In genomic region chr7:20009987-20010386, GRCm38 (mm10) we compare ENCODE assay signal across 27 mouse cellular contexts. TPM values are rescaled to one million over a fixed set of nuclear protein-coding genes. Genes with fewer than 3 reads are reported as not detected.
DNase-seq lines count a peak whose midpoint lies in the region; ATAC-seq and TF ChIP-seq lines count a peak whose summit lies in the region.
"Had no signal": no experiment of that assay in that cellular context is flagged by ENCODE, and none has a peak within 500 bp of the region (broad histone marks: within the 10 kb centered on the region; RNA-seq: fewer than 3 reads in every experiment).

No protein-coding gene starts in this region.

- H3K4me2 ChIP-seq in CH12.LX (ENCODE audit: insufficient read depth, low read depth, poor library complexity, severe bottlenecking), result no peak overlapping the region
- H3K4me2 ChIP-seq: embryonic facial prominence, embryonic 12.5 days; forebrain, embryonic 12.5 days had no signal

- no peak for TF ChIP-seq RAD21 in CH12.LX (IDR thresholded peaks at IDR 0.05; ENCODE audit: low read depth, low read length)
- no peak for TF ChIP-seq RAD21 in MEL (IDR thresholded peaks at IDR 0.05; ENCODE audit: low read depth, low read length)

- DNase-seq in 416B (ENCODE audit: low read depth) (peak; percentile 4), CH12.LX (ENCODE audit: extremely low read depth) (no peak), MEL (ENCODE audit: low read depth, low spot score) (no peak)
- no peak for DNase-seq in cerebellum, adult 18-20 months
- DNase-seq: adrenal gland, adult 2 months; adrenal gland, postnatal 10 days; adrenal gland, postnatal 25 days; B cell, adult 2 months; cerebellum, adult 11 months; cerebellum, adult 2 months; cerebellum, adult 9-10 months; cerebellum, postnatal 10 days; cerebellum, postnatal 25 days had no signal

- no peak for TF ChIP-seq POLR2A in CH12.LX (IDR thresholded peaks at IDR 0.05; ENCODE audit: low read depth, low read length)
- no peak for TF ChIP-seq POLR2A in MEL (IDR thresholded peaks at IDR 0.05; ENCODE audit: control insufficient read depth in 1 of 2, insufficient read depth in 1 of 2, low read depth in 1 of 2, low read length in 2 of 2, poor library complexity in 1 of 2)

- peaks cover 16% of the 10 kb centered on the region for H3K27me3 ChIP-seq in CH12.LX (replicated peaks)
- H3K27me3 ChIP-seq in MEL (ENCODE audit: control insufficient read depth in 1 of 2, insufficient read depth in 2 of 2, low read length in 2 of 2), result no peaks in the 10 kb centered on the region
- H3K27me3 ChIP-seq: embryonic facial prominence, embryonic 12.5 days; forebrain, embryonic 12.5 days had no signal

- H3K79me2 ChIP-seq in CH12.LX (replicated peaks; ENCODE audit: control insufficient read depth, extremely low read depth, insufficient read depth, poor library complexity, severe bottlenecking) (no peaks in the 10 kb centered on the region), MEL (ENCODE audit: control insufficient read depth, insufficient read depth, low read length, poor library complexity) (no peaks in the 10 kb centered on the region)

- TF ChIP-seq CTCF in CH12.LX (conservative IDR thresholded peaks at IDR 0.05 in 1 of 2, IDR thresholded peaks at IDR 0.05 in 1 of 2; ENCODE audit: low read depth in 2 of 2, low read length in 2 of 2) (no peak), MEL (IDR thresholded peaks at IDR 0.05 in 2 of 3, conservative IDR thresholded peaks at IDR 0.05 in 1 of 3; ENCODE audit: control insufficient read depth in 1 of 3, insufficient read depth in 1 of 3, low read depth in 2 of 3, low read length in 3 of 3, poor library complexity in 1 of 3, severe bottlenecking in 1 of 3) (no peak)

- H3K36me3 ChIP-seq in CH12.LX (replicated peaks in 1 of 2; ENCODE audit: control insufficient read depth in 1 of 2, insufficient read depth in 1 of 2, low read length in 1 of 2), result no peaks in the 10 kb centered on the region
- H3K36me3 ChIP-seq in MEL (ENCODE audit: control insufficient read depth in 1 of 2, insufficient read depth in 2 of 2, low read length in 2 of 2), result no peaks in the 10 kb centered on the region
- H3K36me3 ChIP-seq: embryonic facial prominence, embryonic 10.5 days; embryonic facial prominence, embryonic 12.5 days; forebrain, embryonic 10.5 days; forebrain, embryonic 12.5 days; G1E had no signal

- dilution Hi-C loops in CH12.LX (cut with MboI; ENCODE audit: extremely low pct_ligation_motif_present, extremely low pct_unique_long_range_greater_than_20kb, low sequenced_read_pairs), result no loop called here

- no peak for TF ChIP-seq EP300 in CH12.LX (IDR thresholded peaks at IDR 0.05; ENCODE audit: low read length)
- TF ChIP-seq EP300 in MEL (IDR thresholded peaks at IDR 0.05; ENCODE audit: low read depth in 1 of 2, low read length in 2 of 2), result no peak

- H3K4me3 ChIP-seq in CH12.LX (replicated peaks in 1 of 3; ENCODE audit: low read depth in 2 of 3, low read length in 2 of 3, poor library complexity in 1 of 3) (no peak overlapping the region), MEL (ENCODE audit: control insufficient read depth in 1 of 2, insufficient read depth in 1 of 2, low read depth in 2 of 2, low read length in 2 of 2) (no peak overlapping the region)
- H3K4me3 ChIP-seq: embryonic facial prominence, embryonic 10.5 days; embryonic facial prominence, embryonic 12.5 days; forebrain, embryonic 10.5 days; forebrain, embryonic 12.5 days had no signal

- H3K4me1 ChIP-seq in CH12.LX (ENCODE audit: control insufficient read depth in 1 of 2, insufficient read depth in 2 of 2) (no peaks in the 10 kb centered on the region), MEL (ENCODE audit: control insufficient read depth in 1 of 2, insufficient read depth in 2 of 2, low read length in 2 of 2) (no peaks in the 10 kb centered on the region)
- H3K4me1 ChIP-seq: embryonic facial prominence, embryonic 10.5 days; embryonic facial prominence, embryonic 12.5 days; forebrain, embryonic 10.5 days; forebrain, embryonic 12.5 days had no signal

- in situ Hi-C loops in CH12.LX (cut with MboI; ENCODE audit: low pct_ligation_motif_present, low pct_unique_long_range_greater_than_20kb, low sequenced_read_pairs), result no loop called here

- no peak for ATAC-seq in erythroid progenitor cell, adult 5-6 weeks (replicated peaks; ENCODE audit: low FRiP score, poor library complexity, severe bottlenecking)
- ATAC-seq: CD4-positive, CD25-positive, alpha-beta regulatory T cell, adult 4 months; forebrain, embryonic 14.5 days; forebrain, embryonic 16.5 days had no signal

- H3K9ac ChIP-seq in CH12.LX (ENCODE audit: insufficient read depth, low read depth), result no peak overlapping the region
- H3K9ac ChIP-seq in MEL (ENCODE audit: control insufficient read depth, low read depth, low read length, poor library complexity, severe bottlenecking), result no peak overlapping the region
- H3K9ac ChIP-seq: embryonic facial prominence, embryonic 12.5 days; forebrain, embryonic 12.5 days had no signal

- no peaks in the 10 kb centered on the region for H3K9me3 ChIP-seq in CH12.LX (replicated peaks; ENCODE audit: low read length)
- H3K9me3 ChIP-seq in MEL (replicated peaks; ENCODE audit: insufficient read depth, low read length), result no peaks in the 10 kb centered on the region
- H3K9me3 ChIP-seq: G1E had no signal

- H3K27ac ChIP-seq in CH12.LX (ENCODE audit: insufficient read depth, low read depth) (no peak overlapping the region), MEL (ENCODE audit: control insufficient read depth, low read depth, low read length) (no peak overlapping the region)
- H3K27ac ChIP-seq: embryonic facial prominence, embryonic 10.5 days; embryonic facial prominence, embryonic 12.5 days; forebrain, embryonic 10.5 days; forebrain, embryonic 12.5 days had no signal

TF ChIP-seq in CH12.LX, 34 proteins besides CTCF, POLR2A, EP300 and RAD21 (continues in another document):
- no peak for TF ChIP-seq ZMIZ1 (IDR thresholded peaks at IDR 0.05; ENCODE audit: low read depth, low read length)
- no peak for TF ChIP-seq BHLHE40 (IDR thresholded peaks at IDR 0.05; ENCODE audit: low read depth, low read length)
- TF ChIP-seq RCOR1 (conservative IDR thresholded peaks at IDR 0.05; ENCODE audit: low read depth, low read length), result no peak
- peak; percentile 65; the same call in 1 of the 2 replicates for TF ChIP-seq TBP (conservative IDR thresholded peaks at IDR 0.05; ENCODE audit: low read depth, low read length)
- TF ChIP-seq MAFK (IDR thresholded peaks at IDR 0.05; ENCODE audit: insufficient replicate concordance, low read length), result no peak
- no peak for TF ChIP-seq NRF1 (IDR thresholded peaks at IDR 0.05; ENCODE audit: low read depth, low read length)
- TF ChIP-seq ZNF384 (IDR thresholded peaks at IDR 0.05; ENCODE audit: low read depth, low read length), result peak; percentile 41; the same call in 1 of the 2 replicates
- TF ChIP-seq E2F4 (IDR thresholded peaks at IDR 0.05; ENCODE audit: insufficient replicate concordance, low read depth, low read length), result no peak
- TF ChIP-seq CHD1 (IDR thresholded peaks at IDR 0.05; ENCODE audit: low read depth, low read length), result no peak
- TF ChIP-seq JUN (IDR thresholded peaks at IDR 0.05; ENCODE audit: insufficient read depth, low read depth, low read length), result no peak

TF ChIP-seq in MEL, 35 proteins besides CTCF, POLR2A, EP300 and RAD21:
- TF ChIP-seq E2F4 (IDR thresholded peaks at IDR 0.05; ENCODE audit: borderline replicate concordance, low read depth, low read length) (no peak), TBP (IDR thresholded peaks at IDR 0.05; ENCODE audit: low read depth, low read length) (peak; percentile 91), ZNF384 (IDR thresholded peaks at IDR 0.05; ENCODE audit: low read depth, low read length) (peak; percentile 40; the same call in 1 of the 2 replicates)
TF ChIP-seq in MEL: peak in this region for 2.

RNA-seq across cellular contexts. Expression of gene Nlrp9b, which starts 18.7 kb away (rescaled TPM):
- 0.21 and 0.34 TPM in 2 replicates for total RNA-seq in CH12.LX (2012; rRNA removed)
- 1.4 TPM in 2 replicates for total RNA-seq in CH12.LX (2014; rRNA removed)
- polyA plus RNA-seq in CH12.LX (2012; ENCODE audit: insufficient read length, low read depth), result 1.4 and 2.3 TPM in 2 replicates
- total RNA-seq in MEL (2012; rRNA removed), result not detected in 2 replicates
- polyA plus RNA-seq in MEL (2012; ENCODE audit: insufficient read depth in 1 of 2, insufficient read length in 2 of 2, low read depth in 1 of 2, low replicate concordance in 2 of 2, missing spikeins in 1 of 2), result not detected
- total RNA-seq in erythroid progenitor cell, adult 5-6 weeks (2015; ENCODE audit: low replicate concordance), result not detected in 2 replicates
- total RNA-seq in erythroid progenitor cell, adult 5-6 weeks (2017; ENCODE audit: low replicate concordance), result not detected in 2 replicates
- total RNA-seq: adrenal gland, adult 2 months; adrenal gland, postnatal 10 days; adrenal gland, postnatal 25 days; adrenal gland, postnatal 4 days had no signal
- polyA plus RNA-seq: adrenal gland, adult 2 months; brain, embryonic 14.5 days; CD4-positive, CD25-positive, alpha-beta regulatory T cell, adult 4 months; cerebellum, adult 2 months; cortical plate, adult 2 months; embryonic facial prominence, embryonic 10.5 days; embryonic facial prominence, embryonic 12.5 days; embryonic facial prominence, embryonic 14.5 days; forebrain, embryonic 10.5 days; forebrain, embryonic 12.5 days; forebrain, embryonic 14.5 days; forebrain, embryonic 16.5 days; frontal cortex, adult 2 months; G1E had no signal

RNA-seq across cellular contexts. Expression of gene Ceacam20, which starts 44.8 kb away (rescaled TPM):
- total RNA-seq in CH12.LX (2012; rRNA removed) (1.8 and 1.9 TPM in 2 replicates), CH12.LX (2014; rRNA removed) (4.3 and 6.6 TPM in 2 replicates), MEL (2012; rRNA removed) (not detected in 2 replicates)
- polyA plus RNA-seq in CH12.LX (2012; ENCODE audit: insufficient read length, low read depth) (4.2 and 5.8 TPM in 2 replicates), MEL (2012; ENCODE audit: insufficient read depth in 1 of 2, insufficient read length in 2 of 2, low read depth in 1 of 2, low replicate concordance in 2 of 2, missing spikeins in 1 of 2) (not detected)
- not detected in 2 replicates for total RNA-seq in erythroid progenitor cell, adult 5-6 weeks (2015; ENCODE audit: low replicate concordance)
- total RNA-seq in erythroid progenitor cell, adult 5-6 weeks (2017; ENCODE audit: low replicate concordance), result not detected in 2 replicates
- total RNA-seq: adrenal gland, adult 2 months; adrenal gland, postnatal 10 days; adrenal gland, postnatal 25 days; adrenal gland, postnatal 4 days; G1E had no signal
- polyA plus RNA-seq: adrenal gland, adult 2 months; brain, embryonic 14.5 days; CD4-positive, CD25-positive, alpha-beta regulatory T cell, adult 4 months; cerebellum, adult 2 months; cortical plate, adult 2 months; embryonic facial prominence, embryonic 10.5 days; embryonic facial prominence, embryonic 12.5 days; embryonic facial prominence, embryonic 14.5 days; forebrain, embryonic 10.5 days; forebrain, embryonic 12.5 days; forebrain, embryonic 14.5 days; forebrain, embryonic 16.5 days; frontal cortex, adult 2 months; G1E had no signal

RNA-seq across cellular contexts. Expression of gene Igsf23, which starts 59.4 kb away (rescaled TPM):
- 0.08 TPM in 1 of 2 replicates, not detected in the other for total RNA-seq in CH12.LX (2012; rRNA removed)
- total RNA-seq in CH12.LX (2014; rRNA removed), result not detected in 2 replicates
- not detected in 2 replicates for polyA plus RNA-seq in CH12.LX (2012; ENCODE audit: insufficient read length, low read depth)
- total RNA-seq in MEL (2012; rRNA removed), result 0.08 TPM in 1 of 2 replicates, not detected in the other
- under 1 TPM in 1 of 2 experiments, not detected in 1; 0.35 TPM for polyA plus RNA-seq in MEL (2012; ENCODE audit: insufficient read depth in 1 of 2, insufficient read length in 2 of 2, low read depth in 1 of 2, low replicate concordance in 2 of 2, missing spikeins in 1 of 2)
- total RNA-seq in erythroid progenitor cell, adult 5-6 weeks (2015; ENCODE audit: low replicate concordance), result not detected in 2 replicates
- total RNA-seq in erythroid progenitor cell, adult 5-6 weeks (2017; ENCODE audit: low replicate concordance), result 2.4 TPM in 1 of 2 replicates, not detected in the other
- total RNA-seq: adrenal gland, adult 2 months; adrenal gland, postnatal 25 days had no signal
- polyA plus RNA-seq: brain, embryonic 14.5 days; cerebellum, adult 2 months; cortical plate, adult 2 months; embryonic facial prominence, embryonic 10.5 days; embryonic facial prominence, embryonic 12.5 days; embryonic facial prominence, embryonic 14.5 days; forebrain, embryonic 10.5 days; forebrain, embryonic 12.5 days; forebrain, embryonic 14.5 days; forebrain, embryonic 16.5 days; G1E had no signal
